Mouse (Mus musculus) bone marrow, adult 2 months (tissue): Measurements from ENCODE around the gene Alpl.

ENCODE experiments used
- CTCF ChIP-seq: fragments of 200-500 bp; IDR thresholded peaks from 2 replicates; pipeline ENCODE4 v1.5.1; 2011; ENCODE audit warnings: low read length, control low read depth; ENCODE audit not compliant: control insufficient read depth, insufficient read depth
- POLR2A ChIP-seq: fragments of 200-500 bp; IDR thresholded peaks from 2 replicates; pipeline ENCODE4 v1.6.1; 2011; ENCODE audit warnings: low read depth, mild to moderate bottlenecking, control low read depth, low read length, borderline replicate concordance; ENCODE audit not compliant: control insufficient read depth

DNA sequence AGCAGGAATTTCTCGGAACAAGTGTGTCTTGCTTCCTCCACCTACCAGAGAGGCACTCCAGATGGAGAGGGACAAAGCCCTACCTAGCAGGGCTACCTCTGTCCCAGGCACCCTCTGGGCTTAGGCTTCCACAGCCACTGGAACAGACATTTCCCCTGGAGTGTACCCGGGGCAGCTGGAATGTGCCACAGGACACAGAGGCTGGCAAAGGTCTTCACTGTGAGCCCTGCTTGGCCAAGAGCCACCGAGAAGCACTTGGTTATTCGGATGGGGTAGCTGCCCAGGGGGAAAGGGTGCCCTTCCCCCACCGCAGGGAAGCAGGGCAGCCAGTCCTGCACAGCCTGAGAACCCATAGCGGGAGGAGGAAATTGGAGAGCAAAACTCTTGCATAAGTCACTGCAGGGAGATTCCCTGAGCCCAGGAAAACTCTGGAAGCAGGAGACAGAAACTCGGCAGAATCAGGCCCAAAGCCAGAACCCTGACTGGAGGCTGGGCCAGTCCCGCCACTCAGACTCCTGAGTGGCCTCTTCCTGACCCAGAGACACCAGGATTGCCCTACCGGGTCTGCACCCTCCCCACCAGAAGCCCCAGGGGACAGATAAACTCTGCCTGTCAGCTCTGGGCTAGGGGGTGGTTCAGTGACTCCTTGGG lies 12.5 kb downstream of the Alpl start:
- TF ChIP-seq CTCF (no peak), POLR2A (no peak)
